Mouse (Mus musculus): ENCODE measurements at regions not wholly inside any gene's neighbourhood (a gene's known extent, or its start where the extent isn't known, plus 50 kb on each side); places are given as distances from the start of the nearest gene placed in this dataset.
A peak's percentile ranks its signal among the peaks of the same experiment; 100 is the strongest.

- Histone ChIP-seq H3K27me3 (replicated peaks) (no peaks in the 10 kb centered on the region), H3K9me3 (no peaks in the 10 kb centered on the region), H3K36me3 (no peaks in the 10 kb centered on the region), H3K9ac (no peak overlapping the region), H3K4me2 (replicated peaks) (no peak overlapping the region), H3K27ac (no peak overlapping the region), H3K4me3 (no peak overlapping the region), H3K4me1 (no peaks in the 10 kb centered on the region)
- peak; percentile 94 for ATAC-seq (ENCODE audit: low FRiP score, low read depth)
- WGBS: 85% methylated on average over 7 of the region's 7 CpGs
Observed at GRCm38 (mm10) chr1:102628061-102628460, 2140.3 kb upstream of the Cdh20 start.

GRCm38 (mm10) chr1:102644379-102644778 lies 2123.9 kb upstream of the Cdh20 start:
- ATAC-seq (ENCODE audit: low FRiP score, low read depth): no peak
- H3K4me2 ChIP-seq (replicated peaks): no peak overlapping the region
- 74% methylated on average over 1 of the region's 1 CpGs for WGBS

GRCm38 (mm10) chr1:102687367-102688070 lies 2080.8 kb upstream of the Cdh20 start:
- Histone ChIP-seq H3K9me3 (no peaks in the 10 kb centered on the region), H3K36me3 (no peaks in the 10 kb centered on the region), H3K27ac (no peak overlapping the region), H3K4me2 (replicated peaks) (no peak overlapping the region), H3K4me3 (no peak overlapping the region), H3K27me3 (replicated peaks) (no peaks in the 10 kb centered on the region), H3K4me1 (no peaks in the 10 kb centered on the region), H3K9ac (no peak overlapping the region)
- WGBS: 83% methylated on average over 2 of the region's 2 CpGs
- no peak for ATAC-seq (ENCODE audit: low FRiP score, low read depth)

More at GRCm38 (mm10) chr1:102644379-102644778, 2123.9 kb upstream of the Cdh20 start:
- Histone ChIP-seq H3K4me1 (no peaks in the 10 kb centered on the region), H3K4me3 (no peak overlapping the region), H3K36me3 (no peaks in the 10 kb centered on the region), H3K27ac (no peak overlapping the region), H3K9ac (no peak overlapping the region), H3K27me3 (replicated peaks) (no peaks in the 10 kb centered on the region), H3K9me3 (no peaks in the 10 kb centered on the region)

- H3K27ac ChIP-seq: no peak overlapping the region
- ATAC-seq (ENCODE audit: low FRiP score, low read depth): no peak
- no peak overlapping the region for H3K9ac ChIP-seq
- no peaks in the 10 kb centered on the region for H3K9me3 ChIP-seq
- H3K27me3 ChIP-seq (replicated peaks): no peaks in the 10 kb centered on the region
- no peaks in the 10 kb centered on the region for H3K36me3 ChIP-seq
- H3K4me1 ChIP-seq: no peaks in the 10 kb centered on the region
- no peak overlapping the region for H3K4me2 ChIP-seq (replicated peaks)
- no peak overlapping the region for H3K4me3 ChIP-seq
- WGBS: 84% methylated on average over 2 of the region's 2 CpGs
Observed at GRCm38 (mm10) chr1:102716459-102716858, 2051.9 kb upstream of the Cdh20 start.

- no peaks in the 10 kb centered on the region for H3K4me1 ChIP-seq
- no peaks in the 10 kb centered on the region for H3K9me3 ChIP-seq
- H3K4me2 ChIP-seq (replicated peaks): no peak overlapping the region
- H3K27ac ChIP-seq: no peak overlapping the region
- H3K27me3 ChIP-seq (replicated peaks): no peaks in the 10 kb centered on the region
- no peaks in the 10 kb centered on the region for H3K36me3 ChIP-seq
- H3K4me3 ChIP-seq: no peak overlapping the region
- WGBS: 92% methylated on average over 1 of the region's 1 CpGs
- no peak overlapping the region for H3K9ac ChIP-seq
- no peak for ATAC-seq (ENCODE audit: low FRiP score, low read depth)
Observed at GRCm38 (mm10) chr1:102733991-102734390, 2034.3 kb upstream of the Cdh20 start.

- Histone ChIP-seq H3K4me1 (no peaks in the 10 kb centered on the region), H3K27me3 (replicated peaks) (no peaks in the 10 kb centered on the region), H3K4me2 (replicated peaks) (no peak overlapping the region), H3K9me3 (no peaks in the 10 kb centered on the region), H3K4me3 (no peak overlapping the region), H3K27ac (no peak overlapping the region), H3K9ac (no peak overlapping the region), H3K36me3 (no peaks in the 10 kb centered on the region)
- 87% methylated on average over 3 of the region's 3 CpGs for WGBS
- no peak for ATAC-seq (ENCODE audit: low FRiP score, low read depth)
Observed at GRCm38 (mm10) chr1:102735392-102735791, 2032.9 kb upstream of the Cdh20 start.

GRCm38 (mm10) chr1:102757941-102758340 lies 2010.4 kb upstream of the Cdh20 start:
- Histone ChIP-seq H3K4me3 (no peak overlapping the region), H3K27ac (no peak overlapping the region), H3K27me3 (replicated peaks) (no peaks in the 10 kb centered on the region), H3K9ac (no peak overlapping the region), H3K4me1 (no peaks in the 10 kb centered on the region), H3K36me3 (no peaks in the 10 kb centered on the region), H3K4me2 (replicated peaks) (no peak overlapping the region), H3K9me3 (no peaks in the 10 kb centered on the region)
- ATAC-seq (ENCODE audit: low FRiP score, low read depth): no peak
- 62% methylated on average over 1 of the region's 1 CpGs for WGBS
